Mouse (Mus musculus) urinary bladder, postnatal 14 days (tissue): ENCODE results near the gene Sdk2.

Experiments
- DNase-seq: peaks from one replicate; pipeline ENCODE4 v3.0.0; 2021; ENCODE audit warnings: low spot score

Gene Sdk2

GRCm38 (mm10) chr11:113990466-113990865 is 76.4 kb downstream of the Sdk2 start:
- peak; percentile 28 for DNase-seq

GRCm38 (mm10) chr11:113990065-113990464 is 76.8 kb downstream of the Sdk2 start:
- DNase-seq: no peak

GRCm38 (mm10) chr11:113985826-113986416 is 80.9 kb downstream of the Sdk2 start:
- no peak for DNase-seq

GRCm38 (mm10) chr11:113981732-113982503 is 84.9 kb downstream of the Sdk2 start:
- DNase-seq: no peak

- no peak for DNase-seq
Measured at GRCm38 (mm10) chr11:113981088-113981487, 85.8 kb downstream of the Sdk2 start.

- no peak for DNase-seq
Measured at GRCm38 (mm10) chr11:113978318-113978717, 88.5 kb downstream of the Sdk2 start.

GRCm38 (mm10) chr11:113975667-113975970 is 91.2 kb downstream of the Sdk2 start:
- no peak for DNase-seq

GRCm38 (mm10) chr11:113974876-113975666 is 91.8 kb downstream of the Sdk2 start:
- DNase-seq: no peak

GRCm38 (mm10) chr11:113972517-113972872 is 94.4 kb downstream of the Sdk2 start:
- no peak for DNase-seq

- no peak for DNase-seq
Measured at GRCm38 (mm10) chr11:113971609-113972516, 95.0 kb downstream of the Sdk2 start.

- no peak for DNase-seq
Measured at GRCm38 (mm10) chr11:113970026-113970425, 96.8 kb downstream of the Sdk2 start.

- no peak for DNase-seq
Measured at GRCm38 (mm10) chr11:113965214-113965613, 101.6 kb downstream of the Sdk2 start.

- DNase-seq: no peak
Measured at GRCm38 (mm10) chr11:113962751-113963150, 104.1 kb downstream of the Sdk2 start.

- no peak for DNase-seq
Measured at GRCm38 (mm10) chr11:113951616-113951988, 115.2 kb downstream of the Sdk2 start.

GRCm38 (mm10) chr11:113950904-113951615 is 115.8 kb downstream of the Sdk2 start:
- DNase-seq: no peak

GRCm38 (mm10) chr11:113948676-113949075 is 118.2 kb downstream of the Sdk2 start:
- DNase-seq: no peak

- no peak for DNase-seq
Measured at GRCm38 (mm10) chr11:113942101-113942735, 124.6 kb downstream of the Sdk2 start.

- DNase-seq: no peak
Measured at GRCm38 (mm10) chr11:113933678-113934077, 133.2 kb downstream of the Sdk2 start.

GRCm38 (mm10) chr11:113932909-113933308 is 133.9 kb downstream of the Sdk2 start:
- no peak for DNase-seq

- DNase-seq: no peak
Measured at GRCm38 (mm10) chr11:113931701-113932100, 135.1 kb downstream of the Sdk2 start.

GRCm38 (mm10) chr11:113930112-113930511 is 136.7 kb downstream of the Sdk2 start:
- DNase-seq: no peak
